10 mouse cellular contexts compared by ENCODE assay signal in the genomic region with DNA sequence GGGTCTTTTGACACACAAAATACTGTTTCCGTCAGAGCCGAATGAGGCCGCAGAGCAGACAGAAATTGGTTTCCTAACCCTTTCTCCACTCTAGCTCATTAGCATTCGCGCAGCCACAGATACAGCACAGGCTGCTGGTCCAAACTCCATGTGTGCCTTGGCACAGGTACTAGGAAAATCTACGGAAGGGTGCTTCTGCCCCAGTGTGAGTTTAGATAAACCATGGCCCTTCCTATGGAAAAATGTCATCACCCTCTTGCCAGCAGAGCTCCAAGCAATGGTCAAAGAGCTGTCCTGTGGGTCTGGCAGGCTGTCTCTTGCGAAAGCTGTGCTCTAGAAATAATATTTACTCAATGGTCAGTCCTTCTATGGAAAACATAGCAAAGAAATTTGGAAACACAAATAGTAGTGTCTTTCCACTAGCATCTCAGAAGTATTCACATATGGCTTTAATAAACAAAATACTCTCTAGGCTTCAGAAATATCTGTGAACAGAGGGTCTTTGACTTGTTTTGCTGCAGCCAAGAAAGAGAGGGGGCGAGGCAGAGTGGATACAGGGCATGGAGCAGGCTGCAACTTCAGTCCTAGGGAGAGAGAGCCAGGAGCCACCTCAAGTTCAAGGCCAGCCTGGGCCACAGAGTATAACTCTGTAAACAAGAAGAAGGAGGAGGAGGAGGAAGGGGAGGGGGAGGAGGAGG. TPM values are rescaled to one million over a fixed set of nuclear protein-coding genes. Genes with fewer than 3 reads are reported as not detected.
DNase-seq lines count a peak whose midpoint lies in the region; ATAC-seq and TF ChIP-seq lines count a peak whose summit lies in the region.
"Had no signal": no experiment of that assay in that cellular context is flagged by ENCODE, and none has a peak within 500 bp of the region (broad histone marks: within the 10 kb centered on the region; RNA-seq: fewer than 3 reads in every experiment).

No protein-coding gene starts in this region.

- H3K27ac ChIP-seq in liver, embryonic 12.5 days = peak overlapping the region; percentile 67
- no peak overlapping the region for H3K27ac ChIP-seq in thymus, adult 2 months (ENCODE audit: control insufficient read depth, insufficient read depth, low read length)
- H3K27ac ChIP-seq: midbrain, embryonic 10.5 days had no signal

- no peaks in the 10 kb centered on the region for H3K36me3 ChIP-seq in liver, embryonic 12.5 days
- no peaks in the 10 kb centered on the region for H3K36me3 ChIP-seq in thymus, adult 2 months (ENCODE audit: control insufficient read depth, insufficient read depth, low read length)
- H3K36me3 ChIP-seq: midbrain, embryonic 10.5 days had no signal

- no peaks in the 10 kb centered on the region for H3K27me3 ChIP-seq in liver, embryonic 12.5 days (replicated peaks)
- no peaks in the 10 kb centered on the region for H3K27me3 ChIP-seq in thymus, adult 2 months (ENCODE audit: control insufficient read depth, insufficient read depth, low read length)

- WGBS in liver, embryonic 12.5 days (ENCODE audit: insufficient replicate concordance) = 59% methylated on average over 8 of the region's 8 CpGs
- 84% methylated on average over 8 of the region's 8 CpGs for WGBS in thymus, adult 2 months

- H3K4me3 ChIP-seq in liver, embryonic 12.5 days = no peak overlapping the region
- no peak overlapping the region for H3K4me3 ChIP-seq in thymus, adult 2 months (ENCODE audit: control insufficient read depth, insufficient read depth, low read length)
- H3K4me3 ChIP-seq: midbrain, embryonic 10.5 days had no signal

- TF ChIP-seq POLR2A in thymus, adult 2 months (IDR thresholded peaks at IDR 0.05; ENCODE audit: control insufficient read depth, extremely low read depth, insufficient read depth, low read length, poor library complexity) = no peak

- H3K9me3 ChIP-seq in liver, embryonic 12.5 days (replicated peaks) = no peaks in the 10 kb centered on the region
- H3K9me3 ChIP-seq: midbrain, embryonic 10.5 days had no signal

- H3K4me1 ChIP-seq in liver, embryonic 12.5 days = peaks cover 15% of the 10 kb centered on the region
- peaks cover 4% of the 10 kb centered on the region for H3K4me1 ChIP-seq in thymus, adult 2 months (replicated peaks; ENCODE audit: control insufficient read depth, insufficient read depth, low read length)

- TF ChIP-seq CTCF in thymus, adult 2 months (IDR thresholded peaks at IDR 0.05; ENCODE audit: borderline replicate concordance, control insufficient read depth, extremely low read depth, insufficient read depth, low read length, poor library complexity) = no peak

- H3K9ac ChIP-seq in liver, embryonic 12.5 days = no peak overlapping the region

- DNase-seq in kidney, adult 11 months = peak; percentile 60
- DNase-seq in kidney, postnatal 4 days = no peak
- DNase-seq in brain, adult 2 months (ENCODE audit: low read depth, low spot score) = peak; percentile 30
- peak; percentile 32 for DNase-seq in heart, postnatal 25 days (ENCODE audit: low spot score)
- no peak for DNase-seq in left cerebral cortex, postnatal 10 days (ENCODE audit: extremely low spot score in 1 of 2, low spot score in 2 of 2)
- DNase-seq in urinary bladder, postnatal 14 days (ENCODE audit: low spot score) = no peak
- no peak for DNase-seq in thymus, adult 2 months

- no peak overlapping the region for H3K4me2 ChIP-seq in liver, embryonic 12.5 days

- ATAC-seq in liver, embryonic 12.5 days = peak; percentile 34; the same call in 1 of the 2 replicates

- intact Hi-C loops in heart, postnatal 25 days (cut with DNase I) = no loop called here
- intact Hi-C loops in left cerebral cortex, postnatal 10 days (cut with DNase I) = no loop called here

RNA-seq across cellular contexts. Expression of a gene that starts 2.4 kb away (rescaled TPM):
- 1 to 10 TPM; 7.4 to 9.4 TPM for total RNA-seq in heart, postnatal 25 days (2021)
- polyA plus RNA-seq in liver, embryonic 12.5 days (2016; fragmentation: Nextera tagmentation; extraction: Ambion mirVana) = 23.3 and 25.9 TPM in 2 replicates
- 10 to 100 TPM; 10.4 to 20.5 TPM for total RNA-seq in left cerebral cortex, postnatal 10 days (2021)
- 4.1 and 4.7 TPM in 2 replicates for polyA plus RNA-seq in thymus, adult 2 months (2012; rRNA removed)
- total RNA-seq: ES-E14 had no signal
- polyA plus RNA-seq: midbrain, embryonic 10.5 days had no signal

RNA-seq across cellular contexts. Expression of a gene that starts 4.0 kb away (rescaled TPM):
- total RNA-seq in heart, postnatal 25 days (2021) = not detected
- polyA plus RNA-seq in liver, embryonic 12.5 days (2016; fragmentation: Nextera tagmentation; extraction: Ambion mirVana) = 0.05 TPM in 1 of 2 replicates, not detected in the other
- total RNA-seq in left cerebral cortex, postnatal 10 days (2021) = not detected
- 0.08 and 0.13 TPM in 2 replicates for polyA plus RNA-seq in thymus, adult 2 months (2012; rRNA removed)
- total RNA-seq: ES-E14 had no signal
- polyA plus RNA-seq: midbrain, embryonic 10.5 days had no signal

RNA-seq across cellular contexts. Expression of a gene that starts 51.3 kb away (rescaled TPM):
- total RNA-seq in heart, postnatal 25 days (2021) = 10 to 100 TPM; 21.3 to 21.6 TPM
- polyA plus RNA-seq in liver, embryonic 12.5 days (2016; fragmentation: Nextera tagmentation; extraction: Ambion mirVana) = 23.8 and 25.2 TPM in 2 replicates
- 10 to 100 TPM; 32.8 to 39.1 TPM for total RNA-seq in left cerebral cortex, postnatal 10 days (2021)
- polyA plus RNA-seq in thymus, adult 2 months (2012; rRNA removed) = 33.8 and 34.4 TPM in 2 replicates

Comparison
In these comparisons a context has a peak if more than half of its experiments do, and no peak if none do; other contexts are left out.
1. DNase-seq: peak in kidney, adult 11 months (single experiment), brain, adult 2 months (single experiment) and heart, postnatal 25 days (single experiment); none in kidney, postnatal 4 days (0 of 2), left cerebral cortex, postnatal 10 days (0 of 2), urinary bladder, postnatal 14 days (single experiment) and thymus, adult 2 months (single experiment).